Mouse (Mus musculus) testis, adult 2 months (tissue): ENCODE data around the gene Hdgfl3.

ENCODE experiments used
- CTCF ChIP-seq: fragments of 200-500 bp; IDR thresholded peaks from 2 replicates; pipeline ENCODE4 v1.5.1; 2012; ENCODE audit warnings: low read depth, mild to moderate bottlenecking, inconsistent platforms, low read length, moderate library complexity; ENCODE audit not compliant: control insufficient read depth, insufficient read depth, insufficient replicate concordance
- POLR2A ChIP-seq: fragments of 200-500 bp; IDR thresholded peaks from 2 replicates; pipeline ENCODE4 v1.6.1; 2012; ENCODE audit warnings: low read depth, mild to moderate bottlenecking, inconsistent platforms, low read length, moderate library complexity; ENCODE audit not compliant: control insufficient read depth

- TF ChIP-seq CTCF (no peak), POLR2A (no peak)
Observed at GRCm38 (mm10) chr7:81959704-81960103, 25.4 kb upstream of the Hdgfl3 start.
